Mouse (Mus musculus) liver, embryonic 16.5 days (tissue): ENCODE results near the gene Hyal1. TPM values are rescaled to one million over a fixed set of nuclear protein-coding genes. Genes with fewer than 3 reads are reported as not detected.
A peak's percentile ranks its signal among the peaks of the same experiment; 100 is the strongest.

ENCODE experiments used
- ATAC-seq: fragments of 200-750 bp; cut with Nextera tagmentation; 2 replicates; pipeline ENCODE4 v1.8.0; 2017; ENCODE audit warnings: low read depth, mild to moderate bottlenecking, moderate number of reproducible peaks, moderate library complexity
- H3K27ac ChIP-seq: fragments of 300-500 bp; sonication (generic); 2 replicates; pipeline ENCODE4 v1.5.1; 2014; ENCODE audit warnings: mild to moderate bottlenecking, low read length
- H3K27me3 ChIP-seq: fragments of 300-500 bp; sonication (generic); 2 replicates; pipeline ENCODE4 v1.6.1; 2014; ENCODE audit warnings: low read depth, low read length, mixed read lengths; ENCODE audit not compliant: control insufficient read depth, insufficient read depth
- H3K36me3 ChIP-seq: fragments of 300-500 bp; sonication (generic); 2 replicates; pipeline ENCODE4 v1.6.1; 2014; ENCODE audit warnings: mild to moderate bottlenecking; ENCODE audit not compliant: control insufficient read depth, insufficient read depth
- H3K4me1 ChIP-seq: fragments of 300-500 bp; sonication (generic); 2 replicates; pipeline ENCODE4 v1.6.1; 2014; ENCODE audit warnings: low read depth, low read length, mixed read lengths; ENCODE audit not compliant: control insufficient read depth
- H3K4me2 ChIP-seq: fragments of 300-500 bp; sonication (generic); 2 replicates; pipeline ENCODE4 v1.6.1; 2014; ENCODE audit warnings: low read depth, low read length, mixed read lengths
- H3K4me3 ChIP-seq: fragments of 300-500 bp; sonication (generic); 2 replicates; pipeline ENCODE4 v1.5.1; 2014; ENCODE audit warnings: low read depth, mild to moderate bottlenecking, low read length
- H3K9ac ChIP-seq: fragments of 300-500 bp; sonication (generic); 2 replicates; pipeline ENCODE4 v1.6.1; 2014; ENCODE audit warnings: low read depth, low read length
- H3K9me3 ChIP-seq: fragments of 300-500 bp; sonication (generic); replicated peaks from 2 replicates; pipeline ENCODE4 v1.6.1; 2016; ENCODE audit warnings: low read length; ENCODE audit not compliant: control insufficient read depth
- WGBS: fragments of 180-500 bp; shearing (Covaris S2); extraction: QIAGEN DNeasy Blood & Tissue Kit; methylation state at CpG from one replicate; pipeline ENCODE4 v1.1.7; 2014; ENCODE audit not compliant: insufficient replicate concordance; 5-methylcytosine and 5-hydroxymethylcytosine counted together
- polyA plus RNA-seq: library from polyadenylated mRNA; unstranded; fragments of >200 nt; fragmentation: Nextera tagmentation; extraction: Ambion mirVana; gene quantifications from 2 replicates; pipeline ENCODE4 v1.2.1, GENCODE M21; 2015

Gene Hyal1
- polyA plus RNA-seq: 3.3 and 3.8 TPM in 2 replicates

DNA sequence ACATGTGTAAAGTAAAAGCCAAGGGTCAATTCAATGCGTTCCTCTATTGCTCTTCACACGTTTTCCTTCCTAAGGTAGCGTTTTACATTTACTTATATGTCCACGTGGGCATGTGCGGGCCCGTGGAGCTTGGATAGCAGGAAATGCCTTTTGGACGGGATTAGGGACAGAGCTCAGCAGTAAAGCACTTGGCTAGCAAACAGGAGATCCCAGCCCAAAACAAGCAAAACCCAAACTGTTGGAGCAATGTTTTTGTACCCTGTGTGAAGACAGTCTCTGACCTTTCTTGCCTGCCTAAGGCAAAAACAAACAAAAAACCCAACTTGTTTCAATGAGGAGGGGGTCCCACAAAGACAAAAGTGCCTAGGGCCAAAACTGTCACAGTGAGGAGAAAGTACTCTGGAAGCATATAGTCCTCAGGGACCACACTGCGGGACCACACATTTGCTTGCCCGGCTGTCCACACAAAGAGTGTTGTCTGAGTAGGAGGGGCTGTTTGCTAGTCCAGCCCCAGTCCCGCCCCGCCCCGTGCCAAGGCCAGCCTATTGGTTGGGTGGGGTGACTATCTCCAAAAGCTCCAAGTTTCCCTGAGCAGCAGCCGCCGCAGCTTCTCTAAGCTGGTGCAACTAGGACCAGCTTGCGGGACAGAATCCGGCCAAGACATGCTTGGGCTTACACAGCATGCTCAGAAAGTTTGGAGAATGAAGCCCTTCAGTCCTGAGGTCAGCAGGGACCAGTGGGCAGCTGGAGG is at the start of gene Hyal1:
Gene Hyal1 (plus strand): TSS at position 571 of the 751 bp plus-strand sequence.
- H3K36me3 ChIP-seq: peaks cover 4% of the 10 kb centered on the region

DNA sequence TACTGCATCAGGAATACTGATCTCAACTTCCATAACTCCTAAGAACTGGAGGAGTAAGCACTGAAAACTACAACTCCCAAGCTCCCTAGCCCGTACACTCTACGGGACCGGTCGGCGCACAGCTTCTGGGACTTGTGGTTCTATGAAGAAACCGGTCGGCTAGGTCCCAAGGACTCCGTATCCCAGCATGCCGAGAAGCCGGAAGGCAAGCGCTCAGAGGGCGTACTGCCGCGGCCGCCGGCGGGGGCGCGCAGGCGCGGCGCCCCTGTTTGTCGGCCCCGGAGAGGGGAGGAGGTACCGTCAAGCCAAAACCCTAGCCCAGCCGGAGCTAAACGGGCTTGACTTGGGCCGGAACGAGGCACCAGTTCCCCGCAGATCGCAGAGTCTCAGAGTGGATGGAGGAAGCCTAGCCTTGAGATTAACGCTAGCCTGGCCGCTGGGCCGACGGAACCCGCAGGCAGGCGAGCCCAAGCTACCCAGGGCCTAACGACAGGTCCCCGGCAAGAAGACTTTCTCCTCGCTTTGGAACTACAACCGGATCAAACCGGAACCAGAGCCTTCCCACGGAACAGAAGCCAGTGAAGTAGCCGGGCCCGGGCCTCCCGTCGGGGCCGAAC is 42.8 kb upstream of the Hyal1 start, which contains the start of gene Tmem115:
Gene Tmem115 (plus strand): TSS at position 155 of the 617 bp plus-strand sequence.
- Histone ChIP-seq H3K9me3 (no peaks in the 10 kb centered on the region), H3K36me3 (peaks cover 12% of the 10 kb centered on the region), H3K9ac (peak within 1 kb of the TSS; percentile 90), H3K4me2 (peak within 1 kb of the TSS; percentile 96), H3K4me3 (peak within 1 kb of the TSS; percentile 89), H3K27me3 (peaks cover 4% of the 10 kb centered on the region; the same call in 1 of the 2 replicates), H3K4me1 (peaks cover 31% of the 10 kb centered on the region), H3K27ac (peak within 1 kb of the TSS; percentile 83)
- WGBS: 0% methylated on average over 48 of the region's 48 CpGs
- peak; percentile 98 for ATAC-seq

More for the DNA sequence above, at the start of gene Hyal1:
- peak within 1 kb of the TSS; percentile 57 for H3K4me3 ChIP-seq
- H3K27me3 ChIP-seq: no peaks in the 10 kb centered on the region
- no peaks in the 10 kb centered on the region for H3K9me3 ChIP-seq
- peak; percentile 78 for ATAC-seq
- peak within 1 kb of the TSS; percentile 62 for H3K9ac ChIP-seq
- 26% methylated on average over 16 of the region's 16 CpGs for WGBS
- peaks cover 52% of the 10 kb centered on the region for H3K4me1 ChIP-seq
- peak within 1 kb of the TSS; percentile 73 for H3K4me2 ChIP-seq
- H3K27ac ChIP-seq: peak within 1 kb of the TSS; percentile 79

DNA sequence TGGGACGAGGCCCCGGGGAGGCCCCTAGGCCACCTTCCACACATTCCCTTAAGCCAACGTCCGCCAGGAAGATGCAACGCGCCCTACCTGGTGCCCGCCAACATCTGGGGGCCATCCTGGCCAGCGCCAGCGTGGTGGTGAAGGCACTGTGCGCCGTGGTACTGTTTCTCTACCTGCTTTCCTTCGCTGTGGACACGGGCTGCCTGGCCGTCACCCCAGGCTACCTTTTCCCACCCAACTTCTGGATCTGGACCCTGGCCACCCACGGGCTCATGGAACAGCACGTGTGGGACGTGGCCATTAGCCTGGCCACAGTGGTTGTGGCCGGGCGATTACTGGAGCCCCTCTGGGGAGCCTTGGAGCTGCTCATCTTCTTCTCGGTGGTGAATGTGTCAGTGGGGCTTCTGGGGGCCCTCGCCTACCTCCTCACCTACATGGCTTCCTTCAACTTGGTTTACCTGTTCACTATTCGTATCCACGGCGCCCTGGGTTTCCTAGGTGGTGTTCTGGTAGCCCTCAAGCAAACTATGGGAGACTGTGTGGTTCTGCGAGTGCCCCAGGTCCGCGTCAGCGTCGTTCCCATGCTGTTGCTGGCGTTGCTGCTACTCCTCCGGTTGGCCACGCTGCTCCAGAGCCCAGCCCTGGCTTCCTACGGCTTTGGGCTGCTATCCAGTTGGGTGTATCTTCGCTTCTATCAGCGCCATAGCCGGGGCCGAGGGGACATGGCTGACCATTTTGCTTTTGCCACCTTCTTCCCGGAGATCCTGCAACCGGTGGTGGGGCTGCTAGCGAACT is 42.1 kb upstream of the Hyal1 start:
- Histone ChIP-seq H3K4me2 (peak overlapping the region; percentile 96), H3K4me1 (peaks cover 31% of the 10 kb centered on the region), H3K36me3 (peaks cover 16% of the 10 kb centered on the region), H3K27me3 (peaks cover 4% of the 10 kb centered on the region; the same call in 1 of the 2 replicates), H3K9ac (peak overlapping the region; percentile 90), H3K4me3 (peak overlapping the region; percentile 89), H3K27ac (peak overlapping the region; percentile 83), H3K9me3 (no peaks in the 10 kb centered on the region)
- WGBS: under 1% methylated on average over 40 of the region's 40 CpGs
- peak; percentile 14 for ATAC-seq

DNA sequence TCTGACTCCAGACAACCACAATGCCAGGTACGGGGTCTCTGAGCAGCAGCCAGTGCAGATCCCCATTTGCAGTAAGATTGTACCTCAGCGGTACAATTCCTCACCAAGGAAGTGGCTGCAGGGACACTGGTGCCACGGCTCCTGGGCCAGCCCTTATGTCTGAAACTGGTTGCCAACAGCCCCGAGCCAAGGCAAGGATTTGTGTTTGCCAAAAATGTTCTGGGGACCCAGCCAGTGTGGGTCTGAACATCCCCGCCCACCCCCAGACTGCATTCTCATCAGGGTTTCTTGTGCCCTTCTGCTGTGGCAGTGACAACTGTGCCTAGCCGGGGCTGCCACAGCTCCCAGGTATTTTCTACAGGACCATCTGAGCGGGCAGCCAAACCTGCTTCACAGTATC is 38.5 kb upstream of the Hyal1 start:
- WGBS: 82% methylated on average over 7 of the region's 7 CpGs

DNA sequence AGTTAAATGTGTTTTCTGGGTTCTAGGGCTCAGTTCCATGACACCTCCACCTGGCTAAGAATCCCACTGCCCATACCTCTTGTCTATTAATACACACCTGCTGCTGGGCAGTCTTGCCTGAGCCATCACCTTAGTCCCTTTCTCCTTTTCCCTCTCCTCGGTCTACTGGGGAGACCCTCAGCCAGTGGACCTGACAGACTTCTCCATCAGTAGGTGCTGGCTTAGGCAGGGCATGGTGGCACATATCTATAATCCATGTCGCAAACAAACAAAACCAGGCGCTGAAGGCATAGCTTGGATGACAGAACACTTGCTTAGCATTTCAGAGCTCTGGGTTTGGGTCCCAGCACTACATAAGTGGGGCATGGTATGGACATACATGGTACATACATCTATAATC is 38.0 kb upstream of the Hyal1 start:
- Histone ChIP-seq H3K4me1 (peaks cover 44% of the 10 kb centered on the region), H3K9ac (no peak overlapping the region), H3K27ac (no peak overlapping the region), H3K36me3 (peaks cover 20% of the 10 kb centered on the region), H3K4me2 (no peak overlapping the region), H3K9me3 (no peaks in the 10 kb centered on the region), H3K4me3 (no peak overlapping the region), H3K27me3 (no peaks in the 10 kb centered on the region)
- 74% methylated on average over 3 of the region's 3 CpGs for WGBS
- ATAC-seq: no peak

More for the DNA sequence above, 38.5 kb upstream of the Hyal1 start:
- Histone ChIP-seq H3K4me1 (peaks cover 49% of the 10 kb centered on the region), H3K4me3 (no peak overlapping the region), H3K27ac (no peak overlapping the region), H3K9me3 (no peaks in the 10 kb centered on the region), H3K27me3 (no peaks in the 10 kb centered on the region), H3K9ac (no peak overlapping the region), H3K4me2 (no peak overlapping the region), H3K36me3 (peaks cover 20% of the 10 kb centered on the region)
- ATAC-seq: no peak

DNA sequence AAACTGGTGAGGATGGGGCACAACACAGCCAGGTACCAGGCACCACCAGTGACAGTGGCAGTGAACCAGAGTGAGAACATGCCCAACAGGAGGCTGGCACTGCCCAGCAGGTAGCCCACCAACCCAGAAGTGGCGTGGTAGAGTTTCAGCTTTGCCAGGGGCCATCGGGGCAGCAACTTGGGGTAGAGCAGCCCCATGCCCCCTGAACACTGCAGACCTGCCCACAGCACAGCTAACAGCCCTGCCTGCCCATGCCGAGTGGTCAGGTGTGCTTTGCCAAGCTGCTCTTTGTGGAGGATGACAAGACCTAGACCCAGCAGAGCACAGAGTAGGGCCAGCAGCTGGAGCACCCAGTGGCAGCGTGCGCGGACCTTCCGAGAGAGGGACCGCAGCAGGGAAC is 36.8 kb upstream of the Hyal1 start:
- H3K9ac ChIP-seq: no peak overlapping the region
- H3K36me3 ChIP-seq: peaks cover 20% of the 10 kb centered on the region
- no peak overlapping the region for H3K4me2 ChIP-seq
- H3K27me3 ChIP-seq: no peaks in the 10 kb centered on the region
- peaks cover 41% of the 10 kb centered on the region for H3K4me1 ChIP-seq
- H3K9me3 ChIP-seq: no peaks in the 10 kb centered on the region
- WGBS: 88% methylated on average over 8 of the region's 8 CpGs
- no peak for ATAC-seq
- no peak overlapping the region for H3K4me3 ChIP-seq
- H3K27ac ChIP-seq: no peak overlapping the region

DNA sequence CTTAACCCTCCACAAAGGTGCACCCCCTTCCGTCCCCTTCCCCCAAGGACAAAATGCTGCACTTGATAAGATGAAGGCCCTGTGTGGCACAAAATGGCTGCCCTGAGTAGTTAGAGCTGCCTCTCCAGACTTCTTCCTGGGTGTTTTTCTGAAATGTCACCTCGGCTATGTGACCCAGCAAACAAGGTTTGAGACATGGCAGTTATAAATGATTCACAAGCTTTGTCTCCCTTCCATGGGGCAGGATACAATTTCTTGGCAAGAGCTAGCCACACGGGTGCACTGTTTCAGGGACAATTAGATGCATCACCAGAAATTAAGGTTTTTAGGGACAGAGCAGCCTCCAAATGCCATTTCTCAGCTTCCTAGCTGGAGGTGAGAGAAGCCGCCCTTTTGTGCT is 36.3 kb upstream of the Hyal1 start:
- Histone ChIP-seq H3K4me1 (peaks cover 37% of the 10 kb centered on the region), H3K9me3 (no peaks in the 10 kb centered on the region), H3K4me3 (no peak overlapping the region), H3K27ac (no peak overlapping the region), H3K9ac (no peak overlapping the region), H3K36me3 (peaks cover 20% of the 10 kb centered on the region), H3K4me2 (no peak overlapping the region), H3K27me3 (no peaks in the 10 kb centered on the region)
- ATAC-seq: no peak
- WGBS: 63% methylated on average over 4 of the region's 4 CpGs

DNA sequence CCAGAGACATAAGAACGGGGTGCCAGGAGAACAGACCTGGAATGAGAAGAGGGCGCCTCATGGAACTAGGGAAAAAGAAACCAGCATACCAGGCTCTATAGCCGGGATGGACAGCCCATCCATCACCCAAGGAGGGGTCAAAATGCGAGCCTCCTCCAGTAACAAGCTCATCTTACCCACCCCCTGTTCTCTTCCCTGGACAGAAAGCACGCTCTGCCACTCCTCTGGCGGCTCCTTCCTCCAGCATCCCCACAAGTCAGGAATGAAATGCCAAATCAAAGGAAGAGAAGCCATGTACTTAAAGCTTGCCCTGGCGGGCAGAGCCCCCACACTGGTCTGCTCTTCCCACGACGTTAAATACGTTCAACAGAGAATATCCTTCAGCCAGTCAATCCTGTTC is 35.7 kb upstream of the Hyal1 start:
- 46% methylated on average over 10 of the region's 10 CpGs for WGBS
- Histone ChIP-seq H3K27me3 (no peaks in the 10 kb centered on the region), H3K9ac (no peak overlapping the region), H3K4me3 (peak overlapping the region; percentile 77), H3K9me3 (no peaks in the 10 kb centered on the region), H3K4me2 (peak overlapping the region; percentile 84), H3K27ac (no peak overlapping the region; the same call in 1 of the 2 replicates), H3K36me3 (peaks cover 20% of the 10 kb centered on the region), H3K4me1 (peaks cover 34% of the 10 kb centered on the region)
- ATAC-seq: no peak
